Mouse (Mus musculus) ES-E14 (cell line): ENCODE results near the gene Upf1.

ENCODE experiments used
- CHD2 ChIP-seq: IDR thresholded peaks from 2 replicates; pipeline ENCODE4 v1.6.1; 2014; ENCODE audit warnings: mild to moderate bottlenecking, low read depth, low read length, inconsistent platforms
- HCFC1 ChIP-seq: IDR thresholded peaks from 2 replicates; pipeline ENCODE4 v1.6.1; 2012; ENCODE audit warnings: low read length, inconsistent platforms, borderline replicate concordance; ENCODE audit not compliant: insufficient read depth
- MAFK ChIP-seq: IDR thresholded peaks from 2 replicates; pipeline ENCODE4 v1.6.1; 2014; ENCODE audit warnings: mild to moderate bottlenecking, low read depth, low read length, inconsistent platforms; ENCODE audit not compliant: insufficient read depth
- ZC3H11A ChIP-seq: IDR thresholded peaks from 2 replicates; pipeline ENCODE4 v1.6.1; 2012; ENCODE audit warnings: low read depth, mild to moderate bottlenecking, inconsistent platforms, low read length, borderline replicate concordance
- ZNF384 ChIP-seq: IDR thresholded peaks from 2 replicates; pipeline ENCODE4 v1.6.1; 2012; ENCODE audit warnings: low read depth, low read length, inconsistent platforms

DNA sequence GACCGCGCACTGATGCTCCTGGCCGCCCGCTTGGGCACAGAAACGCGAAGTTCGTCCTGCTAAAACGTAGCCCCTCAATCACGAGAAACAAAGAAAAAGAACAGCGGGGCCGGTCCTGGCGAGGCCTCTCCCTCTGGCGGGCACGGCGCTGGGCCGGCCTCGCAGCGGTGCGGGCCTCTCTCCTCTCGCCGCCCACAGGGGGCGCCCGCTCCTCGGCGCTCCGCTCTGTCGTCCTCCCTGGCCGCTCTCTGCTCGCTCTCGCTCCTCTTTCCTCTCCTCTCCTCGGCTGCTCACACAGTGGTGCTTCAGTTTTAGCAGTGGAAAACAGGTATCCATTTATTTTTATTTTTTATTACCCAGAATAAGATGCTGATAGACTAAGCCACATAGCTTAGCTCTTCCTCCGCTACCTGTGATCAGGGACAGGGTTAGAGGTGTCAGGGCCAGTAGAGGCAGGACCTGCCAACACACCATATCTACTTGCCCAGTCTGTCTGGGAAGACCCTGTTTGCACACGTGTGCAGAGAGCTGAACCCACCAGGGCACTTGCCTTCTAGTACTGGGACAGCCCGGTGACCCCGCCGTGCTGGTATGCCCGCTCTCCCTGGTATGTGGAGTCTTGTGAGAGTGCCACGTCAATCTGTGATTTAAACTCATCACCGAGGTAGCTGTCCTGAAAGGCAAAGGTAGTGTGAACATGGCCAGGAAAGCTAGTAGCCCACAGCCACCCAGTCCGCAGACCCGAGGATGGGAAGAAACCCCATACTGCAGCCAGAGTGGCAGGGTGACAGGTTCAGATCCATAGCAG, 20.8 kb downstream of the Upf1 start:
- TF ChIP-seq ZC3H11A (0 out of 2 replicates have a peak, but pooled peaks have one; percentile 1), HCFC1 (0 out of 2 replicates have a peak, but pooled peaks have one; percentile 42), CHD2 (no peak), MAFK (no peak), ZNF384 (no peak; the same call in 1 of the 2 replicates)
